Mouse (Mus musculus): ENCODE measurements at regions not wholly inside any gene's neighbourhood (a gene's known extent, or its start where the extent isn't known, plus 50 kb on each side); places are given as distances from the start of the nearest gene placed in this dataset.

GRCm38 (mm10) chr6:127359391-127359874, 87.2 kb upstream of the Parp11 start:
- no peaks in the 10 kb centered on the region for H3K9me3 ChIP-seq
- 39% methylated on average over 9 of the region's 9 CpGs for WGBS
- ATAC-seq (ENCODE audit: insufficient number of reproducible peaks, insufficient read depth, low FRiP score, low TSS enrichment, low read depth), result no peak

GRCm38 (mm10) chr6:127362166-127362565, 84.5 kb upstream of the Parp11 start:
- no peaks in the 10 kb centered on the region for H3K9me3 ChIP-seq
- no peak overlapping the region for H3K4me2 ChIP-seq
- no peak for ATAC-seq (ENCODE audit: insufficient number of reproducible peaks, insufficient read depth, low FRiP score, low TSS enrichment, low read depth)
- peaks cover 7% of the 10 kb centered on the region; the same call in 1 of the 2 replicates for H3K27me3 ChIP-seq
- H3K36me3 ChIP-seq, result no peaks in the 10 kb centered on the region
- peak overlapping the region; percentile 27; the same call in 1 of the 2 replicates for H3K9ac ChIP-seq
- H3K4me3 ChIP-seq, result no peak overlapping the region
- no peak overlapping the region for H3K27ac ChIP-seq
- 68% methylated on average over 5 of the region's 5 CpGs for WGBS
- H3K4me1 ChIP-seq, result peaks cover 54% of the 10 kb centered on the region

More at GRCm38 (mm10) chr6:127359391-127359874, 87.2 kb upstream of the Parp11 start:
- H3K4me3 ChIP-seq, result no peak overlapping the region
- H3K27ac ChIP-seq, result no peak overlapping the region
- no peak overlapping the region for H3K4me2 ChIP-seq
- no peaks in the 10 kb centered on the region; the same call in 1 of the 2 replicates for H3K27me3 ChIP-seq
- 0 out of 2 replicates have a peak overlapping the region, but pooled peaks have one; percentile 11 for H3K9ac ChIP-seq
- H3K36me3 ChIP-seq, result no peaks in the 10 kb centered on the region
- peaks cover 43% of the 10 kb centered on the region for H3K4me1 ChIP-seq

DNA sequence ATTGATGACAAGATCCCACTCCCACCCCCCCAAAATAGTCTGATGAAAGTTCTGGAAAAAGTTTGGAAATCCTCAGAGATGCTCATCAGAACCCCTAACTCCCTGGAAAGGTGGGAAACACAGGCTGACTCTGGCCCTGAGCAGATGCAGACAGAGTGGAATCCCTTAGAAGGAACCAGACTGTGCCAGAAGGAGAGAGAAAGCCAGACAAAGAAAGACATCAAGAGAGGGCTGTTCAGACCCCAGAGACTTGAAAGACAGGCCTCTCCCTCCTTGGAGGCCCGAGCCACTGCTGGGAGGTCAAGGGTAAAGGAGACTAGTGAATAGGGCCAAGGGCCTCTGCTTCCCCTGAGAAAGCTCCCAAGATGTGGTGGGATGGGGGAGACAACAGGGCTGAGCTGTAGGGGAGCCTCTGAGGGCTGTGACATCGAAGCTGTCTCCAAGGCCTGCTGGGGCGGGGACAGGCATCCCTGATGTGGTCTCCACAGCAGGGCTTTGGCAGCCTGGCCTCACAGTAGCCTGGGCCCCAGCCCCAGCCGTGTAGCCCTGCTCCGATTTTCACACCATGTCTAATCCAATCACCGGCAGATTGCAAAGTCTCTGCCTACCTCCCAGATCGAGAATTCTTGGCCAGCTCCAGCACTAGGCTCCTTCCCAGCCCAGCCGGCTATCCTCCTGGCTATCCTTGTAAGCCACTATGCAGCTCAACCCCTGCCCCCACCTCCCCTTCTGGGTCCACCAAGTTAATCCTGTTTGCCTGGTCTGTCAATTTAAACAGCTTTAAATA, 83.5 kb upstream of the Parp11 start:
- peak overlapping the region; percentile 77 for H3K27ac ChIP-seq
- WGBS, result 8% methylated on average over 8 of the region's 8 CpGs
- H3K4me1 ChIP-seq, result peaks cover 47% of the 10 kb centered on the region
- H3K4me3 ChIP-seq, result no peak overlapping the region
- no peaks in the 10 kb centered on the region for H3K9me3 ChIP-seq
- peaks cover 7% of the 10 kb centered on the region; the same call in 1 of the 2 replicates for H3K27me3 ChIP-seq
- peak; percentile 61 for ATAC-seq (ENCODE audit: insufficient number of reproducible peaks, insufficient read depth, low FRiP score, low TSS enrichment, low read depth)
- H3K4me2 ChIP-seq, result 0 out of 2 replicates have a peak overlapping the region, but pooled peaks have one; percentile 7
- no peaks in the 10 kb centered on the region for H3K36me3 ChIP-seq
- H3K9ac ChIP-seq, result 0 out of 2 replicates have a peak overlapping the region, but pooled peaks have one; percentile 36

DNA sequence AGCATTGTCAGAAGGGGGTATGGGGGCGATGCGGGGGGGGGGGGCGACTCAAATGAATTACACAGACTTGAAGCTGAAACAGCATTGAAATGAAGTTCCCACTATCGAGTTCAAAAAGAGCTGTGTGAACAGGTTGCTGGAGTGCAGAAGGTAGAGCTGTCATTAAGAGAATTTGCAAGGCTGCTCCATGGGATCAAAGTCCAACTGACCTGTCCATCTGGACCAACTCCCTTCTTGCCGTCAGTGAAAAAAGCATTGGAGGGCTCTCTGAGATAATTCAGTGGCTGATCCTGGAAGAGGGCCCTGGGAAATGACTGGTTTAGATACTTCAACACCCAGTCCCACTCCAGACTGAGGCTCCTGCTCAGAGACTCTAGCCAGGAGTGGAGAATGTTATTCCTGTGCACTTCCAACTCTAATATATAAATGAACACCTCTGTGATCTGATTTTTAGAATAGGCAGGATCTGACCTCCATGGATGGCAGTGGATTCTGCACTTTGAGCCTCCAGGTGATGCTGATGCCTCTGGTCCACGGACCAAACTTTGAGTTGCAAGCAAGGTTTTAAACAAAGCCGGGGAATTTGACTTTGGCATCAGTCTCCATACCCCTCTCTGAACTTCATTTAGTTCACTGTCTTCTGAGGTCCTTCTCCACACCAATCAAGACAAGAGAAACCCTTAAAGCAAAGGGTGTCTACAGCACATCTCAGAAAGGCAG, 82.6 kb upstream of the Parp11 start:
- 0 out of 2 replicates have a peak overlapping the region, but pooled peaks have one; percentile 7 for H3K4me2 ChIP-seq
- WGBS, result 29% methylated on average over 7 of the region's 7 CpGs
- ATAC-seq (ENCODE audit: insufficient number of reproducible peaks, insufficient read depth, low FRiP score, low TSS enrichment, low read depth), result no peak
- H3K4me3 ChIP-seq, result no peak overlapping the region
- peaks cover 7% of the 10 kb centered on the region; the same call in 1 of the 2 replicates for H3K27me3 ChIP-seq
- H3K9ac ChIP-seq, result no peak overlapping the region
- H3K27ac ChIP-seq, result no peak overlapping the region
- H3K9me3 ChIP-seq, result no peaks in the 10 kb centered on the region
- H3K4me1 ChIP-seq, result peaks cover 42% of the 10 kb centered on the region
- H3K36me3 ChIP-seq, result no peaks in the 10 kb centered on the region

GRCm38 (mm10) chr6:127364591-127365187, 82.0 kb upstream of the Parp11 start:
- Histone ChIP-seq H3K4me3 (no peak overlapping the region), H3K9me3 (no peaks in the 10 kb centered on the region), H3K9ac (no peak overlapping the region), H3K4me1 (peaks cover 37% of the 10 kb centered on the region), H3K4me2 (no peak overlapping the region), H3K27ac (no peak overlapping the region), H3K36me3 (no peaks in the 10 kb centered on the region), H3K27me3 (peaks cover 7% of the 10 kb centered on the region; the same call in 1 of the 2 replicates)
- 53% methylated on average over 5 of the region's 5 CpGs for WGBS
- no peak for ATAC-seq (ENCODE audit: insufficient number of reproducible peaks, insufficient read depth, low FRiP score, low TSS enrichment, low read depth)

DNA sequence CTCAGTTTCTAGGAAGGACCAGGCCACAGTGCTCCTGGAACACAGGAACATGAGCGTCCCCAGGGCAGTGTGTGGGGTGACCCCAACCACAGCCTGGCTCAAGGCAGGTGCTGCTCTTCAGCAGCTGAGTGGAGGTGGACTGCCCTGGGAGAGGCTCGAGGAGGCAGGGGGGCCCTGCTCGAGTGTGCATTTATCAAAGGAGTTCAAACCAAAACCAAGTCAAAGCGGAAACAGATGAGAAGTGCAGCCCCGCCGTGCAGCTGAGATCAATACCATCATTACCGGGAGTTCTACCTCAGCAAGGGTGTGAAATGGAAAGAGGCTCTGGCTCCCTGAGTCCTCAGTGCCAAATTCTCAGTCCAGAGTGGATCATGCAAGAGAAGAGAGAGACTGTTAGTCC, 81.4 kb upstream of the Parp11 start:
- Histone ChIP-seq H3K27me3 (peaks cover 7% of the 10 kb centered on the region; the same call in 1 of the 2 replicates), H3K9me3 (no peaks in the 10 kb centered on the region), H3K4me1 (peaks cover 36% of the 10 kb centered on the region), H3K36me3 (no peaks in the 10 kb centered on the region), H3K4me2 (no peak overlapping the region), H3K4me3 (no peak overlapping the region), H3K9ac (no peak overlapping the region), H3K27ac (no peak overlapping the region)
- ATAC-seq (ENCODE audit: insufficient number of reproducible peaks, insufficient read depth, low FRiP score, low TSS enrichment, low read depth), result no peak
- 27% methylated on average over 7 of the region's 7 CpGs for WGBS

DNA sequence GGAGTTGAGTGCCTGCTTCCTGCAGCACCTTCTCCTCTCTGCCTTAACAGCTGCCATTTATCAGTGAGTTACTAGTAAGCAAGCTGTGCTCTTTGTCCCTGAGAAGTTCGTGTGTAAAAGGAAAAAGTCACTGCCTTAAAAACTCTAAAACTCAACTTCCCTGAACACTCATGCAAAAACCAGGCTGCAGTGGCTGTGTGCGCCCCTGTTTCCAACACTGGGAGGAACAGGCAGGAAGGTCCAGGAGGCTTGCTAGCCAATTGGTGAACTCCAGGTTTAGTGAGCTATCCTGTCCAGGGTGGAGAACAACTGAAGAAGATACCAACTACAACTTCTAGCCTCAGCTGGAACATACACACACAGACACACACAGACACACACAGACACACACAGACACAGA, 81.0 kb upstream of the Parp11 start:
- Histone ChIP-seq H3K4me1 (peaks cover 36% of the 10 kb centered on the region), H3K36me3 (no peaks in the 10 kb centered on the region), H3K4me2 (no peak overlapping the region), H3K27ac (no peak overlapping the region), H3K9ac (no peak overlapping the region), H3K27me3 (peaks cover 7% of the 10 kb centered on the region; the same call in 1 of the 2 replicates), H3K4me3 (no peak overlapping the region), H3K9me3 (no peaks in the 10 kb centered on the region)
- ATAC-seq (ENCODE audit: insufficient number of reproducible peaks, insufficient read depth, low FRiP score, low TSS enrichment, low read depth), result no peak
- WGBS, result 53% methylated on average over 2 of the region's 2 CpGs

- 73% methylated on average over 5 of the region's 5 CpGs for WGBS
- ATAC-seq (ENCODE audit: insufficient number of reproducible peaks, insufficient read depth, low FRiP score, low TSS enrichment, low read depth), result no peak
Observed at GRCm38 (mm10) chr6:127373052-127373451, 73.6 kb upstream of the Parp11 start.

DNA sequence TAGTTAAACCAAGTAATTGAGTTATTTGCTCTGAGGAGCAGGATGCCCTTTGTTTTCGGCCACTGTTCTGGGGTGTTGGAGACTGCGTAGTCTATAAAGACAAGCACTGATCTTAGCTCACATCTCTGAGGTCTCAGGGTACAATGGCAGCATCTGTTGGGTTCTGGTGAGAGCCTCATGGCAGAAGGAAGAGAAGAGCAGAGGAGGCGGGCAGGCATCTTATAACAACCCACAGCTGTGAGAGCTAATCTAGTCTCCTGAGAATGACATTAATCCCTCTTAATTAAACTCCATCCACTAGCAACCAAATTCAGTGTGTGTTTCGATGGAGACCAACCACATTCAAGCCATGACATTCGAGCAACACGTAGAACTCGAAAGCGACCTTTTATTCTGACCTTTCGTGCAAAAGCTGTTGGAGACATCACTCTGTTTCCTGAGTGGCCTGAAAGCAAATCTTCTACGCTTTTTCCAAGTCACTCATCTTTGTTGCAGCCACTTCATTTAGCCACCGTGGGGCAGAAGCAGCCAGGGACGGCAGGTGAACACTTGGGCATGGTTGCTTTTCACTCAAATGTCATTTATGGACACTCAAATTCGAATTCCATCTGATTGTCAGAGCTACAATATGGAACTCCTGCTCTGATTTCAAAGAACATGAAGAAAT, 72.7 kb upstream of the Parp11 start:
- no peak overlapping the region for H3K4me3 ChIP-seq
- no peaks in the 10 kb centered on the region for H3K36me3 ChIP-seq
- peaks cover 32% of the 10 kb centered on the region for H3K4me1 ChIP-seq
- 62% methylated on average over 13 of the region's 13 CpGs for WGBS
- no peak overlapping the region for H3K9ac ChIP-seq
- H3K27me3 ChIP-seq, result no peaks in the 10 kb centered on the region
- ATAC-seq (ENCODE audit: insufficient number of reproducible peaks, insufficient read depth, low FRiP score, low TSS enrichment, low read depth), result no peak
- H3K4me2 ChIP-seq, result no peak overlapping the region
- no peak overlapping the region for H3K27ac ChIP-seq
- no peaks in the 10 kb centered on the region for H3K9me3 ChIP-seq

More at GRCm38 (mm10) chr6:127373052-127373451, 73.6 kb upstream of the Parp11 start:
- H3K4me3 ChIP-seq, result no peak overlapping the region
- H3K4me1 ChIP-seq, result peaks cover 29% of the 10 kb centered on the region
- no peaks in the 10 kb centered on the region for H3K9me3 ChIP-seq
- H3K9ac ChIP-seq, result no peak overlapping the region
- no peaks in the 10 kb centered on the region for H3K27me3 ChIP-seq
- no peaks in the 10 kb centered on the region for H3K36me3 ChIP-seq
- H3K4me2 ChIP-seq, result no peak overlapping the region
- H3K27ac ChIP-seq, result no peak overlapping the region

DNA sequence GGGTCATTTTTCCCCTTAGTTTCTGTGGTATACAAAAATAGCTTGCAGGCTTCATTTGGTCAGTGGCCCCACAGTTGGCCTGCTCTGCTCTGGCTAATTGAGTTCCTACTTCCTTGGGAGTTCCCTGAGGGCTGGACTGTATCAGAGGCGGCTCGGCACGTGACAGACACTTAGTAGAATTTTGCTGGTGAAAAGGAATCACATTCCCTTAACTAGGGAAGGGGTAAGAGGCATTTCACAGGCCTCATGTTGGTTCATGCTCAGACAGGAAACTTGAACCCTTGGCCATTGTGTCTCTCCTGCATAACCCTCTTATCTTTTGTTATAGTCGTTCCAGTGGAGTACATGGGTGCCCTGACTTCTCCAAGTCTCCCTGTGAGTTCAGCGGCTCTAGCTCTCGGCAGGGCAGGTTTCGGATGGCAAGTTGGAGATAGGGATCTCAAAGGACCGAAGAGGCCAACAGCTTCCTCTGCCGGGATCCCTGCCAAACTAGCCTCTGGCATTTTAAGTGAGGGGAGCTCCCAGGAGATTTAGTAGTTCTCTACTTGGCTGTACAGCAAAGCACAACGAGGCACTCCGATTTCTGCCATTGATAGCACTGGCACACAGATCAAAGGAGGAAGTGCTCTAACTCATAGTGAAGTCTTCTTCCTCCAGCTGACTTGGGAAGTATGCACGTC, 72.0 kb upstream of the Parp11 start:
- no peak overlapping the region for H3K4me3 ChIP-seq
- peaks cover 32% of the 10 kb centered on the region for H3K4me1 ChIP-seq
- 32% methylated on average over 12 of the region's 12 CpGs for WGBS
- H3K9me3 ChIP-seq, result no peaks in the 10 kb centered on the region
- no peak for ATAC-seq (ENCODE audit: insufficient number of reproducible peaks, insufficient read depth, low FRiP score, low TSS enrichment, low read depth)
- 0 out of 2 replicates have a peak overlapping the region, but pooled peaks have one; percentile 33 for H3K27ac ChIP-seq
- H3K36me3 ChIP-seq, result no peaks in the 10 kb centered on the region
- no peaks in the 10 kb centered on the region for H3K27me3 ChIP-seq
- H3K4me2 ChIP-seq, result no peak overlapping the region
- H3K9ac ChIP-seq, result no peak overlapping the region

All from embryonic facial prominence, embryonic 13.5 days (tissue).